Mouse (Mus musculus): ENCODE measurements at regions not wholly inside any gene's neighbourhood (a gene's known extent, or its start where the extent isn't known, plus 50 kb on each side); places are given as distances from the start of the nearest gene placed in this dataset.

DNA sequence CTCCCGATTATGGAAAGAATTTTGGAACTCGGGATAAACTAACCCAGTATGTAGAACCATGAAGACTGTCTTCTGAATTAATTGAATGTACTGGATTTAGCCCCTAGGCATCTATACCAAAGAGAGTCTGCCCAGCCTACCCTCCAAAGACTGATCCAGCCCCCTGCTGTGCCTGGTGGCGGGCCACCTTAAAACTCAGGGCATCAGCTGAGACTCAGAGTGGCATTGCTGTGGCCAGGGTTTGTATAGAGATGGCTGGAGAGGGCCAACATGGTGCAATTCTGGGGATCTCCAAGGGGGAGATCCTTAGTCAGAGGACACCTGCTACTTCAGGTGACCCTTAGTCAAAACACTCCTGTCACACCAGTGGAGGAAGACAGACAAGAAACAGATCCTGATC is 58.6 kb upstream of the Ppara start:
- ATAC-seq (ENCODE audit: insufficient number of reproducible peaks, insufficient read depth, low FRiP score, low read depth), result no peak
- H3K36me3 ChIP-seq (ENCODE audit: control insufficient read depth, insufficient read depth, low read length), result peaks cover 25% of the 10 kb centered on the region; the same call in 1 of the 2 replicates
- 85% methylated on average over 3 of the region's 3 CpGs for WGBS
- H3K9ac ChIP-seq (ENCODE audit: low read length), result no peak overlapping the region
- H3K4me3 ChIP-seq (ENCODE audit: control insufficient read depth in 1 of 2, insufficient read depth in 1 of 2, low read depth in 1 of 2, low read length in 2 of 2), result no peak overlapping the region
- H3K4me1 ChIP-seq (ENCODE audit: control insufficient read depth in 2 of 2, insufficient read depth in 2 of 2, low read length in 2 of 2), result peaks cover 2 to 14% of the 10 kb centered on the region in 2 experiments; a peak in 3 of 4 replicates
- no peaks in the 10 kb centered on the region for H3K9me3 ChIP-seq (ENCODE audit: control insufficient read depth, low read length)
- H3K4me2 ChIP-seq (ENCODE audit: low read length), result no peak overlapping the region
- no peak overlapping the region for H3K27ac ChIP-seq (replicated peaks in 1 of 2; ENCODE audit: control insufficient read depth in 1 of 2, insufficient read depth in 1 of 2, low read depth in 2 of 2, low read length in 2 of 2)
- H3K27me3 ChIP-seq (ENCODE audit: control insufficient read depth, insufficient read depth, low read length), result no peaks in the 10 kb centered on the region

DNA sequence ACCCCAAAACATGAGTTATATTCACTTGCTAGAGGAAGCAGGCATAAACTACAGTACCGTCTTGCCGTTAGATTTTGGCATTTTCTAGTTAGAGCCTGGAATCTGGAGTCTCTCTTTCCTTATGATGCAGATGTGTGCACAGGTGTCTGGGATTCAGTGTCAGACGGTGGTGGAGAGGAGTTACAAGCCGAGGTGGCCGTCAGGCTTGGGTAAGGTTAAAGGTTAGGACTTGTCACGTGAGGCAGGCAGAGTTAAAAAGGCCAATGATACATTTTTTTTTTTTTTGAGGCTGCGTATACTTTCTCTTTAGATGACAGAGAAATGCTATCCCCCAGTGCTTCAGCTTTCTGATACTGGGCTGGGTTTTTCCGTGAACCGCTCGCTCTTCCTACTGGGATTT is 57.9 kb upstream of the Ppara start:
- H3K36me3 ChIP-seq (ENCODE audit: control insufficient read depth, insufficient read depth, low read length), result peaks cover 25% of the 10 kb centered on the region; the same call in 1 of the 2 replicates
- no peaks in the 10 kb centered on the region for H3K9me3 ChIP-seq (ENCODE audit: control insufficient read depth, low read length)
- no peak overlapping the region for H3K27ac ChIP-seq (replicated peaks in 1 of 2; ENCODE audit: control insufficient read depth in 1 of 2, insufficient read depth in 1 of 2, low read depth in 2 of 2, low read length in 2 of 2)
- no peak overlapping the region for H3K4me2 ChIP-seq (ENCODE audit: low read length)
- H3K4me3 ChIP-seq (ENCODE audit: control insufficient read depth in 1 of 2, insufficient read depth in 1 of 2, low read depth in 1 of 2, low read length in 2 of 2), result no peak overlapping the region
- peaks cover 2 to 14% of the 10 kb centered on the region in 2 experiments; a peak in 3 of 4 replicates for H3K4me1 ChIP-seq (ENCODE audit: control insufficient read depth in 2 of 2, insufficient read depth in 2 of 2, low read length in 2 of 2)
- no peaks in the 10 kb centered on the region for H3K27me3 ChIP-seq (ENCODE audit: control insufficient read depth, insufficient read depth, low read length)
- 80% methylated on average over 10 of the region's 10 CpGs for WGBS
- no peak for ATAC-seq (ENCODE audit: insufficient number of reproducible peaks, insufficient read depth, low FRiP score, low read depth)
- H3K9ac ChIP-seq (ENCODE audit: low read length), result no peak overlapping the region

DNA sequence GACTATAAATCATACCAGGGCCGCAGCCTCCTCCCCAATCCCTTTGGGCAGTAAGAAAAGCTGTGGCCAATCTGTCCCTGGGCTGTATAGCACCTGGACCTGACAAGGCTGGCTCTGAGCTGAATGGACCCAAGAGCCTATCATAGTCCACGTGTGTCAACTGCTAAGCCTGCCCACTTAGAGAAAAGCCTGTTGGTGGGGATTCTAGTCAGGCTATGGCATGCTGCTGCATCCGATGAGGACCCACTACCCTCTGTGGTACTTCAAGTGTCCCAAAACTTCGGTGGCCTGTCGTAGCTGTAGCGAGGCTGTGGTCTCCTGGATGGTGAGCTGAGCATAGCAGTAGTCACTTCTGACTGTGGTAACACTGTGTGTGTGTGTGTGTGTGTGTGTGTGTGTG is 57.4 kb upstream of the Ppara start:
- H3K4me1 ChIP-seq (ENCODE audit: control insufficient read depth in 2 of 2, insufficient read depth in 2 of 2, low read length in 2 of 2), result peaks cover 2 to 14% of the 10 kb centered on the region in 2 experiments; a peak in 3 of 4 replicates
- WGBS, result 84% methylated on average over 6 of the region's 6 CpGs
- H3K9me3 ChIP-seq (ENCODE audit: control insufficient read depth, low read length), result no peaks in the 10 kb centered on the region
- no peak overlapping the region for H3K9ac ChIP-seq (ENCODE audit: low read length)
- H3K36me3 ChIP-seq (ENCODE audit: control insufficient read depth, insufficient read depth, low read length), result peaks cover 29% of the 10 kb centered on the region; the same call in 1 of the 2 replicates
- ATAC-seq (ENCODE audit: insufficient number of reproducible peaks, insufficient read depth, low FRiP score, low read depth), result no peak
- H3K27me3 ChIP-seq (ENCODE audit: control insufficient read depth, insufficient read depth, low read length), result no peaks in the 10 kb centered on the region
- H3K4me3 ChIP-seq (ENCODE audit: control insufficient read depth in 1 of 2, insufficient read depth in 1 of 2, low read depth in 1 of 2, low read length in 2 of 2), result no peak overlapping the region
- H3K4me2 ChIP-seq (ENCODE audit: low read length), result no peak overlapping the region
- no peak overlapping the region for H3K27ac ChIP-seq (replicated peaks in 1 of 2; ENCODE audit: control insufficient read depth in 1 of 2, insufficient read depth in 1 of 2, low read depth in 2 of 2, low read length in 2 of 2)

DNA sequence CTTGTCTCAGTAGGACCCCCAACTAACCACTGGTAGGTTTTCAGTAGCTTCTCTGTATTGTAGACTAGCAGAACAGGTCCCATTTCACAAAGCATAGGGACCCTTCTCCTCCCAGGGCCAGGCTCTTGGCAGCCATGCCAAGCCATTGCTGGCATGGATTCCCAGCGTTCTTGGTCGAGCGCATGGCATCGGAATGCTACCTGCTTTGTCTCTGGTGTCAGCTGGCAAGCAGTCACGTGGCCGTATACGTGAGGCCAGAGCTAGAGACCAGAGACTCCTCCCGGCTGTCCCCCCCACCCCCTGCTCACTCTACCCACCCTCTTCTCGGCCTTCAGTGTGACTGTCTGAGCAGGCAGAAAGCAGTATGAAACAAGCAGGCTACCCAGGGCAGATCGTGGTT is 56.9 kb upstream of the Ppara start:
- no peaks in the 10 kb centered on the region for H3K27me3 ChIP-seq (ENCODE audit: control insufficient read depth, insufficient read depth, low read length)
- H3K27ac ChIP-seq (replicated peaks in 1 of 2; ENCODE audit: control insufficient read depth in 1 of 2, insufficient read depth in 1 of 2, low read depth in 2 of 2, low read length in 2 of 2), result no peak overlapping the region
- 74% methylated on average over 10 of the region's 10 CpGs for WGBS
- H3K4me2 ChIP-seq (ENCODE audit: low read length), result no peak overlapping the region
- no peaks in the 10 kb centered on the region for H3K9me3 ChIP-seq (ENCODE audit: control insufficient read depth, low read length)
- no peak for ATAC-seq (ENCODE audit: insufficient number of reproducible peaks, insufficient read depth, low FRiP score, low read depth)
- peaks cover 2 to 11% of the 10 kb centered on the region in 2 experiments; a peak in 3 of 4 replicates for H3K4me1 ChIP-seq (ENCODE audit: control insufficient read depth in 2 of 2, insufficient read depth in 2 of 2, low read length in 2 of 2)
- H3K9ac ChIP-seq (ENCODE audit: low read length), result no peak overlapping the region
- no peak overlapping the region for H3K4me3 ChIP-seq (ENCODE audit: control insufficient read depth in 1 of 2, insufficient read depth in 1 of 2, low read depth in 1 of 2, low read length in 2 of 2)
- H3K36me3 ChIP-seq (ENCODE audit: control insufficient read depth, insufficient read depth, low read length), result peaks cover 31% of the 10 kb centered on the region; the same call in 1 of the 2 replicates

DNA sequence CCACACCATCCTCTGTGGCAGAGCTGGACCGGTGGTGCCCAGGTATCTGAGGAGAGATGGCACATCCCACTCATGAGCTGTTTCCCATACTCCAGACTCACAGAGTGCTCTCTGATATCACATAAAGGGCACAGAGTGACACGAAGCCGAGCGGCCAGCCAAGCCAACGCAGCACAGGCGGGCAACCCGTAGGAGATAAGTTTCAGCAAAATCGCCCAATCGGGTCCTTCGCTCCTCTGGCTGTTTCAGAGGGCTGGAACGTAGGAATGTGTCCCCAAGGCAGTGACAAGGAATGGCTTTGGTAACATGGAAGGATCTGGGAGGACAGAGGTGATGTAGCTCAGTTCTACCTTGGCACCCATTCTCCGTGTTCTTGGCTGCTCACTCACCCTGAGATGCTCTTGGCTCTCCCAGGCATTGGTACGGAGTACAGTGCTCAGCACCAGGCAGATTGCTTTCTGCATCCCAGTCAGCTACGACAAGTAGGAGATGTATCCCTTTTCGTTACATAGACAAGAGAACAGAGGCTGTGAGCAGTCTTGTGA is 56.4 kb upstream of the Ppara start:
- Histone ChIP-seq H3K9me3 (ENCODE audit: control insufficient read depth, low read length) (no peaks in the 10 kb centered on the region), H3K4me1 (ENCODE audit: control insufficient read depth in 2 of 2, insufficient read depth in 2 of 2, low read length in 2 of 2) (peaks cover 2 to 11% of the 10 kb centered on the region in 2 experiments; a peak in 3 of 4 replicates), H3K27ac (replicated peaks in 1 of 2; ENCODE audit: control insufficient read depth in 1 of 2, insufficient read depth in 1 of 2, low read depth in 2 of 2, low read length in 2 of 2) (no peak overlapping the region), H3K4me3 (ENCODE audit: control insufficient read depth in 1 of 2, insufficient read depth in 1 of 2, low read depth in 1 of 2, low read length in 2 of 2) (no peak overlapping the region), H3K4me2 (ENCODE audit: low read length) (no peak overlapping the region), H3K36me3 (ENCODE audit: control insufficient read depth, insufficient read depth, low read length) (peaks cover 37% of the 10 kb centered on the region), H3K27me3 (ENCODE audit: control insufficient read depth, insufficient read depth, low read length) (no peaks in the 10 kb centered on the region), H3K9ac (ENCODE audit: low read length) (no peak overlapping the region)
- WGBS, result 81% methylated on average over 15 of the region's 15 CpGs
- ATAC-seq (ENCODE audit: insufficient number of reproducible peaks, insufficient read depth, low FRiP score, low read depth), result no peak

DNA sequence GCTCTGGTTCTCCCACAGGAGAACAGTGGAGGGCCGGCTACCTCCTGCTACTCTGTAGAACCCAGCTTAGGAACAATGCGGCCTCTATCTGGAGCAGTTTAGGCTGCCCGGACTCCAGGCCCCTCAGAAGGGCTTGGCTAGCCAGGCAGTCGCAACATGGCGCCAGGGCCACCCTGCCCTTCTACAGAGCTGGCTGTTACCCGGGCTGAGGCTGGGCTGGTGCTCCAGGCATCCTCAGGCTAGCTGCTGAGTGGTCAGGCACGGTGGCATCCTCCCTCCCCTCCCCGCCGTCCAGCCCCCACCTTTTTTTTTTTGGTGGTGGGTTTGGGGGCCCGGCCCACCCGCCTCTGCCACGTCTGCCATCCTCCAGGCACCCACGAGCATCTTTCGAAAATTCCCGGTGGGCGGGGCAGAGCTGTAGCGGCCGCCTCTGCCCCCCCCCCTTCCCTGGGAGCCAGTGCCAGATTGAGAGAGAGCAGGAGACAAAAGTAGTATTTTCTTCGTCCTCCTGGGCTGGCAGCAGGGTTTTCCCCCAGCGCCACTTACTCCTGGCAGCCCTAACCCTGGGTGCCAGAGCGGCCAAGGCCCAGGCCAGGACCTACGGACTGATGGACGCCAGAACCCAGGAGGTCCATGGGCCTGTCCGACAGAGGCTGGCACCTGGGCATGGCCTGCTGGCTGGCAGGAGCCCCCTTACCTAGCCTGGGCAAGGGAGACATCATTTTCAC is 55.6 kb upstream of the Ppara start:
- H3K4me1 ChIP-seq (ENCODE audit: control insufficient read depth in 2 of 2, insufficient read depth in 2 of 2, low read length in 2 of 2), result peaks cover 2 to 8% of the 10 kb centered on the region in 2 experiments; a peak in 2 of 4 replicates
- H3K4me2 ChIP-seq (ENCODE audit: low read length), result peak overlapping the region; percentile 18; the same call in 1 of the 2 replicates

DNA sequence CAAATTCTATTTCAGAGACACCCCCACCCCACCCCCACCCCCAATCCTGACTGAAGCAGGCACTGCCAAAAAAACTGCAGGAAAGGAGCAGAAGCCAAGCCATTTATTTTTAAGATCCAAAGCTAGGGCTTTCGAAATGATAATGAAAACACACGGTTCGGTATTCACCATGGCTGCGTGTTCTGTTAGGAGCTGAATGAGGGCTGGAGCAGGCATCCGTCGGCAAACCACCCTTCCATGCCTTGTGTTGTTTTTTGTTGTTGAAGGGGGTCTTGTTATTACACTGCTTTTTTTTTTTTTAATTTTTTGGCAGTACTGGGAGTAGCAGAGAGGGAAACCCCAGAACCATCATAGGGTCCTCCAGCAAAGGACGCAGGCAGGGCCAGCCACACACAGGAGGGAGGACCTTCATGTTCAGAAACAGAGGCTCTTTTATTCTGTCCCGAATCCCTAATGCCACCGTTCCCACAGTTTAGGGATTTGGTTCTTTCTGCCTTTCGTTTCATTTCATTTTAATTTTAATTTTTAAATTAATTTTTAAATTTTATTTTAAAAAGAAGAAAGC is 54.8 kb upstream of the Ppara start:
- no peak overlapping the region for H3K4me3 ChIP-seq (ENCODE audit: control insufficient read depth in 1 of 2, insufficient read depth in 1 of 2, low read depth in 1 of 2, low read length in 2 of 2)

More for the DNA sequence above, 55.6 kb upstream of the Ppara start:
- H3K9ac ChIP-seq (ENCODE audit: low read length), result no peak overlapping the region
- ATAC-seq (ENCODE audit: insufficient number of reproducible peaks, insufficient read depth, low FRiP score, low read depth), result no peak
- peaks cover 44% of the 10 kb centered on the region for H3K36me3 ChIP-seq (ENCODE audit: control insufficient read depth, insufficient read depth, low read length)
- no peak overlapping the region for H3K4me3 ChIP-seq (ENCODE audit: control insufficient read depth in 1 of 2, insufficient read depth in 1 of 2, low read depth in 1 of 2, low read length in 2 of 2)
- no peaks in the 10 kb centered on the region for H3K9me3 ChIP-seq (ENCODE audit: control insufficient read depth, low read length)
- H3K27ac ChIP-seq (replicated peaks in 1 of 2; ENCODE audit: control insufficient read depth in 1 of 2, insufficient read depth in 1 of 2, low read depth in 2 of 2, low read length in 2 of 2), result peak overlapping the region in 1 of 2 experiments; percentile 37; a peak in 2 of 4 replicates
- no peaks in the 10 kb centered on the region for H3K27me3 ChIP-seq (ENCODE audit: control insufficient read depth, insufficient read depth, low read length)
- WGBS, result 77% methylated on average over 22 of the region's 24 CpGs

More for the DNA sequence above, 54.8 kb upstream of the Ppara start:
- Histone ChIP-seq H3K9ac (ENCODE audit: low read length) (no peak overlapping the region), H3K27me3 (ENCODE audit: control insufficient read depth, insufficient read depth, low read length) (no peaks in the 10 kb centered on the region), H3K27ac (replicated peaks in 1 of 2; ENCODE audit: control insufficient read depth in 1 of 2, insufficient read depth in 1 of 2, low read depth in 2 of 2, low read length in 2 of 2) (no peak overlapping the region), H3K9me3 (ENCODE audit: control insufficient read depth, low read length) (no peaks in the 10 kb centered on the region), H3K4me2 (ENCODE audit: low read length) (no peak overlapping the region), H3K36me3 (ENCODE audit: control insufficient read depth, insufficient read depth, low read length) (peaks cover 47% of the 10 kb centered on the region), H3K4me1 (ENCODE audit: control insufficient read depth in 2 of 2, insufficient read depth in 2 of 2, low read length in 2 of 2) (peaks cover 2 to 5% of the 10 kb centered on the region in 2 experiments; a peak in 1 of 4 replicates)
- WGBS, result 81% methylated on average over 10 of the region's 10 CpGs
- ATAC-seq (ENCODE audit: insufficient number of reproducible peaks, insufficient read depth, low FRiP score, low read depth), result no peak

Measured in heart, embryonic 14.5 days (tissue).